Mouse (Mus musculus) cerebral cortex, adult 2 months (tissue): ENCODE results near the gene Dyrk2.

Experiments
- WGBS: fragments of 180-500 bp; shearing (Covaris S2); methylation state at CpG from one replicate; pipeline ENCODE4 v1.1.7; 2018; 5-methylcytosine and 5-hydroxymethylcytosine counted together

Dyrk2 gene

DNA sequence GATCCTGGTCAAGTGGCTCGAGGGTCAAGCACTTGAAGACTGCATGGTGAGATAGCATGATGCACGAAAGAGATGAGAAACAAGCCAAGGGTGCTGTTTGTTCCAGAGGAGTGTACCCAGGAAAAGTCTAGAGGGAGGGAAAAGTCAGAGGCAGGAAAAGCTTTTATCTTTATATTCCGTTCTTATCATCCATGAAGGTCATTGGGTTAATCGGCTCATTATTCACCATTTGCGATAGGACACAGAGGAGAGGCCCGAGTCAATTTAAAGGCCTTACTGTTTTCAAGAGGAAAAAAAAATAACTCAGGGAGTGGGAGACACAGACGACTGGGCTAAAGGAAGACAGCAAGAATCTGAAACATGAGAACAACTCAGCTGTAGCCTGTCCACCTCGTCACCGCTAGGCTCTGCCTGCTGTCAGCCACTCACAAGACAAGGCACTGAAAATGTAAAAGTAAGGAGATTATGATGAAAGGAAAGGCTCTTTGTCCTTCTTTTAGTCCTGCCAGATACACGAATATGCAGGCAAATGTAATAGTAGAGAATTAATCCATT, 22.9 kb downstream of the Dyrk2 start:
- WGBS: 75% methylated on average over 10 of the region's 10 CpGs

DNA sequence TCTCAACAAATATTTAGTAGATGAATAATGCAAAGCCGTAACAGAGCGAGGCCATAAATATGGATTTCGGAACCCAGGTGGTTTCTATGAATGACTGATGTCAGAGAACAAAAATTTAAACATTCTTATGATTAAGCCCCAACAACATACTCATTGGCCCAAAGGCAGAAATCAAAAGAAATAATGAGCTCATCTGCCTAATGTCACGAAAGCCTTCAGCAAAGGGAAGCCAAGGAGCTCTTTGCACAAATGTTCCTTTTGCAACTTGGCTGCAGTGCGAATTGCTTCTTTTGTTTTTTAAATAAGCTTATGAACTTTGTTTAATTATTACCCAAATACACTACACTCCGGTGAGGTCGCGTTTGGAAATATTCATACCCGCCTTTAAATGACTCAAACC, 29.4 kb downstream of the Dyrk2 start:
- 85% methylated on average over 9 of the region's 9 CpGs for WGBS

GRCm38 (mm10) chr10:118839343-118840141, 30.5 kb downstream of the Dyrk2 start:
- WGBS: 76% methylated on average over 19 of the region's 19 CpGs

- 64% methylated on average over 8 of the region's 8 CpGs for WGBS
Observed at GRCm38 (mm10) chr10:118837636-118838035, 32.4 kb downstream of the Dyrk2 start.

GRCm38 (mm10) chr10:118831190-118831589, 38.8 kb downstream of the Dyrk2 start:
- WGBS: 78% methylated on average over 8 of the region's 8 CpGs

DNA sequence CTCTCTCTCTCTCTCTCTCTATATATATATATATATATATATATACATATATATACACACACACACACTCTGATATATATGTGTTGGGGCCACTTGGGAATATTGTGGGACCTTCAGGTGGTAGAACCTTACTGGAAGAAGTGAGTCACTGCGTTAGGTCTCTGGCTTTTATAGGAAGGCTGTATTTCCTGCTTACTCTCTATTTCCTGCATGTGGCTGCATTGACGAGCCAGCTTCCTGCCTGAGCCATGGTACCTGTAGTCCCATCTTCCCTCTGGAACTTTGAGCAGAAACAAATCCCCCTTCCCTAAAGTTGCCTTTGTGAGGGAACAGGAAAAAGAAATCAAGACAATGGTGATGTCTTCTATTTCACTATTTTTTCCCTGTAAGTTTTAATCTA, 40.4 kb downstream of the Dyrk2 start:
- WGBS: 69% methylated on average over 2 of the region's 2 CpGs

GRCm38 (mm10) chr10:118827116-118827515, 42.9 kb downstream of the Dyrk2 start:
- 92% methylated on average over 7 of the region's 7 CpGs for WGBS

DNA sequence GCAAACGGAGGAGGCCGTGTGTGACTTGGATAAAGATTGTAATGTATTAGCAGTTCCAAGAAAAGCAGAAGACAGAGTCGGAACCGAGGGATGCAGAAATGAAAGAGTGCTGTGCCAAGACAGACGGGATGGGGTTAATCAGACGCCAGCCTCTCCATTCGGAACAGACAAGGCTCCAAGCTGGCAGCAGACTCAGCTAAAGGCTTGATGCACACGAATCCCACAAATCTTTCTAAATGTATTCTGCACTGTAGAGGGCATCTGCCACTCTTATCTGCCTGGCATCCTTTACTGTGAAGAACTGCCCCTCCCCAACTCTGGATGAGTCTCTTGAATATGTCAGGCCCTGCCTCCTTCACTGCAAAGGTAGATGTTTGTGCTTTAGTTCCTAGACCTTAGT, 45.2 kb downstream of the Dyrk2 start:
- 34% methylated on average over 8 of the region's 8 CpGs for WGBS

- WGBS: 38% methylated on average over 7 of the region's 7 CpGs
Observed at GRCm38 (mm10) chr10:118820901-118821300, 49.1 kb downstream of the Dyrk2 start.

- WGBS: 79% methylated on average over 4 of the region's 4 CpGs
Observed at GRCm38 (mm10) chr10:118819846-118820245, 50.2 kb downstream of the Dyrk2 start.

DNA sequence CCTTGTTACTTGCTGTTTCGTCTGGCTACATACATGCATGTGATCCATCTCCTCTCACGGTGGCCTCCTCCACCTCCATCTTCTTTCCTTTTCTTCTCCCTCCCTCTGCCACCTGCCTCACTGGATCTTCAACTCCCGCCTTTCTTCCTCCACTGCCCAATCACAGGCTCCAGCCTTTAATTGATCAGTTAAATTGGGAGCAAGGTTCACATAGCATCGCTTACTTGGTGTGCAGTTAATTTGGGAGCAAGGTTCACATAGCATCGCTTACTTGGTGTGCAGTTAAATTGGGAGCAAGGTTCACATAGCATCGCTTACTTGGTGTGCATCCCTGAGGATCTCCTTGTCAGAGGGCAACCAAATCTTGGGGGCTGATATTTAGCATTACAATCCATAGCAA, 52.9 kb downstream of the Dyrk2 start:
- 92% methylated on average over 6 of the region's 6 CpGs for WGBS

DNA sequence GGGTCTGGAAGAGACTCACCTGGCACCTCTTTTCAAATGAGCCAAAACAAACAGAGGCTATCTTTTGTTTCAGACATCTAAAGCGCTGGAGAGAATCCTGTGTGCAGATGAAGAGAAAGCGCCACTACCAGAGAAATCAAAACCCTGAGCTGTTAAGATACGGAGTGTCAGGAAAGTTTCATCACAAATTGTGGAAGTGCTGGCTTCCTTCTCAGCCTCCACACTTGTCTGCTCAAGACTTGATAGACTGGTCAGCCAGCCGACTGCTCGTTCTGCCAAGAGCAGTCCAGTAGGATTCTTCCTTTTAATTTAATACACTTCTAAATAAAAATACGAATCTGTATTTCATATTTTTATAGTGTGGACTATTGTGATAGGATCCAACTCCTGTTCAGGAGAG, 58.1 kb downstream of the Dyrk2 start:
- WGBS: 82% methylated on average over 6 of the region's 6 CpGs

GRCm38 (mm10) chr10:118810908-118811711, 58.9 kb downstream of the Dyrk2 start:
- WGBS: 67% methylated on average over 16 of the region's 16 CpGs
